Mouse (Mus musculus) naive thymus-derived CD4-positive, alpha-beta T cell, adult 2 months (primary cell): ENCODE data around the gene Jtb.
A peak's percentile ranks its signal among the peaks of the same experiment; 100 is the strongest.

Experiments
- DNase-seq: peaks from one replicate; pipeline ENCODE4 v3.0.0-alpha.2; 2011; ENCODE audit warnings: low read depth

The Jtb gene

GRCm38 (mm10) chr3:90263121-90263771 lies 31.8 kb downstream of the Jtb start:
- no peak for DNase-seq

DNA sequence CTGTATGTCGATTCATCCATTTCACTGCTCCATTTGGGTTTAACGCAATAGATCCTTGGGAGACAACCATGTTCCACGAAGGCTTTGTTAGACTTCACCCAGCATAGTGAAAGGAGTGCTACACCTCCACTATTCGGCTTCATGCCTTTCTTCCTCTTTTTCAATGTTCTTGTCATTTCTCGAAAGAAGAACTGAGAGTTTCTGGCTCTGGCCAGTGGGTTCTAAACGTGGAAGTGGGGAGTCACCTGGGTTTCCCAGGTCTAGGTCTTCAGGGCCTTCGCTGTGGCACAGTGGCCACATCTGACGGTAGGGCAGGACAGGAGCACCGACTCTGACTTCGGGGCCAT lies 33.3 kb downstream of the Jtb start:
- no peak for DNase-seq

- peak; percentile 92 for DNase-seq
Observed at GRCm38 (mm10) chr3:90265034-90265931, 33.9 kb downstream of the Jtb start, which contains the start of gene Dennd4b. Dennd4b (plus strand) TSS chr3:90265185.

GRCm38 (mm10) chr3:90265932-90266741 lies 34.7 kb downstream of the Jtb start:
- peak; percentile 77 for DNase-seq

GRCm38 (mm10) chr3:90266901-90267775 lies 35.7 kb downstream of the Jtb start:
- peak; percentile 47 for DNase-seq

- no peak for DNase-seq
Observed at GRCm38 (mm10) chr3:90268190-90268589, 36.8 kb downstream of the Jtb start.

GRCm38 (mm10) chr3:90268971-90269370 lies 37.6 kb downstream of the Jtb start:
- DNase-seq: no peak

GRCm38 (mm10) chr3:90270784-90271183 lies 39.4 kb downstream of the Jtb start:
- DNase-seq: no peak

DNA sequence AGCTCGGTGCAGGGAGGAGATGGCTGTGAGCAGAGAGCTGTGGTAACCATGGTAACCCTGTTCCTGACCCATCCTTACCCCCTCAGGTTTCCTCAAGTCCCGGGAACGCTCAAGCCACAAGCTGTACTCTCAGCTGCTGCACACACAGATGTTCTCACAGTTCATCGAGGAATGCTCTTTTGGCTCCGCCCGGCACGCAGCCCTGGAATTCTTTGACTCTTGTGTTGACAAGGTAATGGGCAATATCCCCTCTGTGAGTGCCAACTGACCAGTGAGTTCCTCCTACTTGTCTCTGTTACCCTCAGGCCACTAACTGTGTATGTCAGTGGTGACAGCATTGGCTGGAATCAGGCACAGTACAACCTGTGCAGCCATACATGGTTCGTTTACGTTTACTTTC lies 40.8 kb downstream of the Jtb start:
- no peak for DNase-seq

DNA sequence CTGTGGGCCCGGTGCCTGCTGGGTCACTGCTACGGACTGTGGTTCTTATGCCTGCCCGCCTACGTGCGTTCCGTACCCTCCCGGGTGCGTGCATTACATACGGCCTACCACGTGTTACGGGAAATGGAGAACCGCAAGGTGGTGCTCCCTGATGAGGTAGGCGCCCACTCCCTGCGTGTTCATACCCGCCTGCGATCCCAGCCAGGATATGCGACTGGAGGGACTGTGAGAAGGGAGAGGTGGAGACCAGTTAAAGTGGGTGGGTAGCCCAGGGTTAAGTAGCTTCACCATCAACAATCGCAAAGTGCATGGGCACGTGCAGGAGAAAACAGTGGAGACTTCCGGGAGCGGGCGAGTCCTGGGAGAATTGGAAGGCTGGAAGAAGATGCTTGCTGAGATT lies 42.5 kb downstream of the Jtb start:
- no peak for DNase-seq

GRCm38 (mm10) chr3:90275286-90275685 lies 43.9 kb downstream of the Jtb start:
- DNase-seq: no peak

DNA sequence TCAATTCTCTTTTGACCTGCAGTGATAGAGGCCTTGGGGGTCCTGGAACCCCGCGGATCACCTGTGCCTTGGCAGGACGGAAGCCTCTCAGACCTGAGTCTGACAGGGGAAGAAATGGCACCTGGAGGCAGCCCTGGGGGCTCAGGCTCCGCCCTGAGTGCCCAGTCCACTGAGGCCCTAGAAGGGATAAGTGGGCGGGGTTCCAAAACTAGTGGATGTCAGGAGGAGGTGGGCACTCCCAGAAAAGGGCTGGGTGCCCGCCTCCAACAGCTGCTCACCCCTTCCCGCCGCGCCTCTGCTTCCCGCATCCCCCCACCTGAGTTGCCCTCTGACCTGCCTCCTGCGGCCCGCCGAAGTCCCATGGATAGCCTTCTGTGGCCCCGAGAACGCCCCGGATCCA lies 45.5 kb downstream of the Jtb start:
- DNase-seq: no peak

GRCm38 (mm10) chr3:90277793-90278192 lies 46.4 kb downstream of the Jtb start:
- DNase-seq: no peak

DNA sequence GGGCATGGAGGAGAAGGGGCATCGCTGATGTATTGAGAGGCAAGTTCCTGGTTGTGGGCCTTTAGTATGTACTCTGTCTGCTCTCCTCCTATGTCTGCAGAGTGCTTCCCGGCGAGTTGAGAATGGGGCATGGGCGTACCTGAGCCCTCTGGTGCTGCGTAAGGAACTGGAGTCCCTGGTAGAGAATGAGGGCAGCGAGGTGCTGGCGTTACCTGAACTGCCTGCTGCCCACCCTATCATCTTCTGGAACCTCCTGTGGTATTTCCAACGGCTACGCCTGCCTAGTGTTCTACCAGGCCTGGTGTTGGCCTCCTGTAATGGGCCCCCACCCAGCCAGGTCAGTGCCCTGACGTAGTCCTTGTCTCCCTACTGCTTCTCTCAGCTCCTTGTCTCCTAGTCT lies 46.8 kb downstream of the Jtb start:
- no peak for DNase-seq

GRCm38 (mm10) chr3:90279216-90279615 lies 47.8 kb downstream of the Jtb start:
- DNase-seq: no peak

DNA sequence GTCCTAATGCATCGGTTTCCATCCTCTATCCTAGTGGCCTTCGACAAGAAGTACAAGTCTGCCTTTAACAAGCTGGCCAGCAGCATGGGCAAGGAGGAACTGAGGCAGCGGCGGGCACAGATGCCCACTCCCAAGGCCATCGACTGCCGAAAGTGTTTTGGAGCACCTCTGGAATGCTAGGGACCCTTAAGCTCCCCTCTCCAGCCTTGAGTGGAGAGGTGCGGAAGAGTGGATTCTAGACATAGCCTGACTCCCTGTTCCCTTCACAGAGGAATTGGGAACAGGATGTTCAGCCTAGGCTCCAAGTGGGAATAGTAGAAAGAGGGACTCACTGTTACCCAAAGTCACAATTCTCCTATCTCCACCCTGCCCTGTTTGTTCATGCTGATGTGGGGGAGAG lies 48.3 kb downstream of the Jtb start:
- no peak for DNase-seq

GRCm38 (mm10) chr3:90280708-90281107 lies 49.3 kb downstream of the Jtb start:
- DNase-seq: no peak

GRCm38 (mm10) chr3:90284150-90284549 lies 52.8 kb downstream of the Jtb start:
- no peak for DNase-seq
